Mouse (Mus musculus): Measurements from ENCODE around the gene Prss40.

- TF ChIP-seq NANOG (IDR thresholded peaks at IDR 0.05; ENCODE audit: borderline replicate concordance, low read length) (no peak), CTCF (conservative IDR thresholded peaks at IDR 0.05; ENCODE audit: low read length) (no peak), POU5F1 (IDR thresholded peaks at IDR 0.05; ENCODE audit: borderline replicate concordance, low read length) (no peak)
Measured at GRCm38 (mm10) chr1:34560843-34561242, at the start of gene Prss40.
